Mouse (Mus musculus): ENCODE data around the gene Tspan3. TPM values are rescaled to one million over a fixed set of nuclear protein-coding genes. Genes with fewer than 3 reads are reported as not detected.

The Tspan3 gene
- polyA plus RNA-seq, 1 experiment from 2014 or later: 371 TPM

DNA sequence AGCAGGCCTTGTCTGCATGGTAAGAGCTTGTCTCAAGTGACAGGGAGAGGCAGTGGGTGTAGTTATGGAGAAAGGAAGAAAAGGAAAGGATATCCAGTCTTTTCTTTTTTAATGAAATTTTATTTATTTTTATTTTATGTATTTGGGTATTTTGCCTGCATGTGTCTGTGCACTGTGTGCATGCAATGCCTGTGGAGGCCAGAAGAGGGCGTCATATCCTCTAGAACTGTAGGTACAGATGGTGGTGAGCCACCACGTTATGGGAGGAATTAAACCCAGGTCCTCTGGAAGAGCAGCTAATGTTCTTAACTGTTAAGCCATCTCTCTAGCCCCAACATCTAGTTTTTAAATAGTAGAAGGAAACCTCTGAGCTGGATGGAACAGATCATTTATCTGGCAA is 73.2 kb downstream of the Tspan3 start:
- ChIA-PET POLR2A (no interaction called here), CTCF (interaction anchor here (0.9 to 2.3 kb wide), 4 partner anchors 9 to 29 kb away, joined by 3 to 12 read pairs (median 5); no protein-coding TSS in a partner anchor)
- in situ Hi-C loops (cut with MboI; ENCODE audit: low pct_unique_long_range_greater_than_20kb): no loop called here
- no peak for DNase-seq (ENCODE audit: low read depth, low spot score)
- no peak for ATAC-seq
- H3K27me3 ChIP-seq: no peaks in the 10 kb centered on the region
- TF ChIP-seq CTCF (IDR thresholded peaks at IDR 0.05): no peak

DNA sequence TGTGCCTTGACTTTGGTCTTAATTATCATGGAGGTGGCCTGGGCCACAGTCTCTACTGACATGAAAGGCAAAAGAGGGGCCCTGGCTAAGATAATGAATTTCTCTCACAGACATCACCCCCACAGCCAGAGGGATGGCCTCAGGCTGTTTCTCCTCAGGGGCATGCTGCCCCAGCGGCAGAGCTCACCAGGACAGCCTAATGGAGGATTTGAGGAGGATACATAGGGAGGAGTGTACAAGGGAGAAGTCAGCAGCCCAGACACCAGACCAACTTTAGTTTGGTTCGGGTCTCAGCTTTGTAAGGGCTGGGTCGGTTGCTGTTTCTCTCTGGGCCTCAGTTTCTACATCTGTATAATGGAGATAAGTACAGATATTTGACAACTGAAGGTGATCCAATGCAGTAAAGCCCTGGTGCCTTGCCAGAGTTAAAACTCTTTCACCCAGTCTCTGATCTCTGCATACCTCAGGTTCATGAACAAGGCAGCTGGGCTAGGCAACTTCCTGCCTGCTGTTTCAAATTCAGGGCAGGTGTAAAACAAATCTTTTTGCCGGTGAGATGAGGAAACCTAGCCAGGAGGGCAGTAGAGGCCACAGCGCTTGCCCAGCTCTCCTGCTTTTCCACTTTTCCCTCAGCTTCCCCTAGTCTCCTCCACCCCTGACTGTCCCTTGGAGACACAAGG is 74.6 kb downstream of the Tspan3 start:
- no peaks in the 10 kb centered on the region for H3K27me3 ChIP-seq
- in situ Hi-C loops (cut with MboI; ENCODE audit: low pct_unique_long_range_greater_than_20kb): no loop called here
- TF ChIP-seq CTCF (IDR thresholded peaks at IDR 0.05): no peak
- DNase-seq (ENCODE audit: low read depth, low spot score): no peak
- no peak for ATAC-seq
- CTCF ChIA-PET: interaction anchor here (0.7 to 2.3 kb wide), 4 partner anchors 17 to 30 kb away, joined by 3 to 12 read pairs (median 4); no protein-coding TSS in a partner anchor
- POLR2A ChIA-PET: no interaction called here

DNA sequence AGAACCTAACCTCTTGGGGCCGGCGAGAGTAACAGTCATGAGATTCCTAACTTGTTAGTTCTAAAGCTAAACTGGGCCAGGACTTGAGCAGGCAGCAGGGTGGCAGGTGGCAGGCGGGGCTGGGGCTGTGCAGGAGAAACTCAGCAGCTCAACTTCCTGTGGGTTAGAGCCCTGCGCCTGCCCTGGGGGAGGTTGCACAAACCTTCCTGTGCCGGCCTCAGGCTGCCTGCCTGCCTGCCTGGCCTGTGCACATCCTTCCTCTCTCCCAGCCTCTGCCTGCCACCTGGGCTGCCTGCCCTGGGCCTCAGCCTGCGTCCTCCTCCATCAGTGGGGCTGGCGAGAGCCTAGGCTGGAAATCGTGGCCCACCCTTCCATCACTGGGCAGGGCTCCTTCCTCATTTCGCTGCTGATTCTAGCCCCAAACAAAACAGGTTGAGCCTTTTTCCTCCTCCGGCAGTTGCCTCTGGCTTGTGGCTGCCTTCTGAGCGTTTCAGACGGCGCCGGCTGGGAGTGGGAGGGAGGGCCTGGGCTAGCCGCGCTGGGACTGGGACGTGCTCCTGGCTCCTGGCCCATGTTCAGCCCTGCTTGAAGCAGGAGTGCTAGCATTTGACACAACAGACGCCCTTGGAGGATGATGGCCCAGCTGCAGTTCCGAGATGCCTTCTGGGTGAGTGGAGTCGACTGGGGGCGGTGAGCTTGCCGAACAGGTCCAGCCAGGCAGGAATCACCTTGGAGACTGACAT is 75.3 kb downstream of the Tspan3 start, which contains the start of gene Pstpip1:
TSS of gene Pstpip1 (plus strand) at position 185 of the 743 bp plus-strand sequence.
- ChIA-PET CTCF (no interaction called here), POLR2A (no interaction called here)
- ATAC-seq: no peak
- no peaks in the 10 kb centered on the region for H3K27me3 ChIP-seq
- in situ Hi-C loops (cut with MboI; ENCODE audit: low pct_unique_long_range_greater_than_20kb): no loop called here
- TF ChIP-seq CTCF (IDR thresholded peaks at IDR 0.05): no peak
- DNase-seq (ENCODE audit: low read depth, low spot score): no peak

GRCm38 (mm10) chr9:56086524-56086923 is 78.8 kb downstream of the Tspan3 start:
- in situ Hi-C loops (cut with MboI; ENCODE audit: low pct_unique_long_range_greater_than_20kb): no loop called here
- TF ChIP-seq CTCF (IDR thresholded peaks at IDR 0.05): no peak
- DNase-seq (ENCODE audit: low read depth, low spot score) (no peak), ATAC-seq (no peak)
- no peaks in the 10 kb centered on the region for H3K27me3 ChIP-seq
- CTCF ChIA-PET: no interaction called here
- POLR2A ChIA-PET: no interaction called here

Other genes with a start within 250 kb of the Tspan3 start
- 12.0 TPM for gene Scaper, start 227.4 kb downstream of the Tspan3 start, polyA plus RNA-seq (2021)
- not detected for gene 4930563M21Rik, start 154.9 kb downstream of the Tspan3 start, polyA plus RNA-seq (2021)
- 192 TPM for gene Rcn2, start 123.6 kb downstream of the Tspan3 start, polyA plus RNA-seq (2021)
- gene Pstpip1, start 75.5 kb downstream of the Tspan3 start, polyA plus RNA-seq (2021): 0.41 TPM

Data from Patski (cell line).